Comparison of ENCODE assay signal across 8 mouse cellular contexts in genomic region chr2:118745232-118745884, GRCm38 (mm10). TPM values are rescaled to one million over a fixed set of nuclear protein-coding genes. Genes with fewer than 3 reads are reported as not detected.
A peak's percentile ranks its signal among the peaks of the same experiment; 100 is the strongest.
DNase-seq lines count a peak whose midpoint lies in the region; ATAC-seq and TF ChIP-seq lines count a peak whose summit lies in the region.

Gene Inafm2 (plus strand): TSS chr2:118745758.

- H3K36me3 ChIP-seq in hindbrain, embryonic 12.5 days: no peaks in the 10 kb centered on the region

- peak within 1 kb of the TSS; percentile 96 for H3K4me2 ChIP-seq in hindbrain, embryonic 12.5 days (replicated peaks)

- peak within 1 kb of the TSS; percentile 84 for H3K4me3 ChIP-seq in hindbrain, embryonic 12.5 days

- TF ChIP-seq CTCF in Patski (IDR thresholded peaks at IDR 0.05): no peak

- peak within 1 kb of the TSS; percentile 68; the same call in 1 of the 2 replicates for H3K27ac ChIP-seq in hindbrain, embryonic 12.5 days

- no peaks in the 10 kb centered on the region for H3K9me3 ChIP-seq in hindbrain, embryonic 12.5 days (replicated peaks)

- ATAC-seq in Patski: peak; percentile 86
- ATAC-seq in hindbrain, embryonic 12.5 days (ENCODE audit: low FRiP score): peak; percentile 89

- CTCF ChIA-PET in Patski (lab: Charles Lee): interaction anchor here (1.0 kb wide), 1 partner anchor 17 kb away, joined by 3 read pairs; the partner anchor contains the start of gene Ccdc9b

- H3K4me1 ChIP-seq in hindbrain, embryonic 12.5 days: peaks cover 41% of the 10 kb centered on the region

- under 1% methylated on average over 52 of the region's 57 CpGs for WGBS in hindbrain, embryonic 12.5 days

- no peak for DNase-seq in Patski (ENCODE audit: low read depth, low spot score)
- peak; percentile 91 to 95 for DNase-seq in cerebellum, postnatal 10 days
- DNase-seq in frontal cortex, postnatal 14 days (ENCODE audit: low spot score in 2 of 2): peak; percentile 84
- peak; percentile 92 to 94 for DNase-seq in layer of hippocampus, postnatal 36 days
- DNase-seq in lung, postnatal 25 days (ENCODE audit: low spot score): peak; percentile 94
- DNase-seq in retina, embryonic 14.5 days (ENCODE audit: low spot score): peak; percentile 88
- peak; percentile 92 to 95 for DNase-seq in thymus, postnatal 36 days

- peak within 1 kb of the TSS; percentile 97 for H3K9ac ChIP-seq in hindbrain, embryonic 12.5 days

- peaks cover 5% of the 10 kb centered on the region for H3K27me3 ChIP-seq in Patski
- peaks cover 21% of the 10 kb centered on the region for H3K27me3 ChIP-seq in hindbrain, embryonic 12.5 days

- POLR2A ChIA-PET in Patski (lab: Charles Lee): interaction anchor here (0.7 to 1.1 kb wide), 4 partner anchors 9 to 19 kb away, joined by 3 to 4 read pairs (median 4); no protein-coding TSS in a partner anchor

- in situ Hi-C loops in Patski (cut with MboI; ENCODE audit: low pct_unique_long_range_greater_than_20kb): loop anchor here (25.0 kb wide), 1 partner anchor 258 kb away; the partner anchor contains the start of gene Srp14

RNA-seq across cellular contexts. Expression of gene Inafm2, which starts in this region (rescaled TPM):
- polyA plus RNA-seq in Patski (2021): 25.9 TPM
- polyA plus RNA-seq in hindbrain, embryonic 12.5 days (2016; fragmentation: Nextera tagmentation; extraction: Ambion mirVana): 24.2 and 25.1 TPM in 2 replicates
- 10 to 100 TPM; 64.8 to 66.9 TPM for total RNA-seq in layer of hippocampus, postnatal 36 days (2021)
